Mouse (Mus musculus) heart, postnatal 14 days (tissue): ENCODE measurements around the gene Krtap9-1. TPM values are rescaled to one million over a fixed set of nuclear protein-coding genes. Genes with fewer than 3 reads are reported as not detected.
"Not testable (repeated sequence)": the region's sequence is repeated elsewhere in the genome, so short reads cannot be mapped to it uniquely, and the experiment has no call there.

ENCODE experiments used
- DNase-seq, 2 experiments: peaks; one replicate each; pipeline ENCODE4 v3.0.0; 2021 to 2022
- intact Hi-C: fragments of 180-260 bp; cut with DNase I; formaldehyde crosslinking; loops from one replicate; pipeline ENCODE4 v1.15.1; 2025
- long read RNA-seq, 2 experiments: library from polyadenylated mRNA; stranded (forward); transcript quantifications; one replicate each; pipeline ENCODE4 v2.0.0; 2021
- total RNA-seq, 2 experiments: library from RNA; stranded (reverse); gene quantifications; 2 replicates each; pipeline ENCODE4 v1.2.3; 2021

Krtap9-1 gene
- not detected for total RNA-seq
- long read RNA-seq, experiment 1: 0 reads
- long read RNA-seq, experiment 2: 0 reads

GRCm38 (mm10) chr11:99873089-99873488 lies at the start of gene Krtap9-1:
Gene Krtap9-1 (plus strand): TSS chr11:99873389.
- DNase-seq, intact Hi-C loops: not testable (repeated sequence)

GRCm38 (mm10) chr11:99837966-99838365 lies 35.2 kb upstream of the Krtap9-1 start, which contains the start of gene 2300003K06Rik:
Gene 2300003K06Rik (minus strand): TSS chr11:99838066.
- DNase-seq: no peak
- intact Hi-C loops: no loop called here

- intact Hi-C loops: no loop called here
- no peak for DNase-seq
Measured at GRCm38 (mm10) chr11:99842185-99842584, 31.0 kb upstream of the Krtap9-1 start.

GRCm38 (mm10) chr11:99846746-99847145 lies 26.4 kb upstream of the Krtap9-1 start:
- DNase-seq: no peak
- intact Hi-C loops: no loop called here

- intact Hi-C loops: no loop called here
- DNase-seq: no peak
Measured at GRCm38 (mm10) chr11:99851508-99851907, 21.7 kb upstream of the Krtap9-1 start, which contains the start of gene Krtap4-16. Gene Krtap4-16 (minus strand): TSS chr11:99851608.

GRCm38 (mm10) chr11:99854121-99854520 lies 19.1 kb upstream of the Krtap9-1 start:
- intact Hi-C loops: no loop called here
- no peak for DNase-seq

- DNase-seq: no peak
- intact Hi-C loops: no loop called here
Measured at GRCm38 (mm10) chr11:99857617-99858016, 15.6 kb upstream of the Krtap9-1 start, which contains the start of gene Gm11568. Gene Gm11568 (plus strand): TSS chr11:99857917.

GRCm38 (mm10) chr11:99858761-99859160 lies 14.4 kb upstream of the Krtap9-1 start:
- intact Hi-C loops: no loop called here
- no peak for DNase-seq

GRCm38 (mm10) chr11:99864176-99864575 lies 9.0 kb upstream of the Krtap9-1 start, which contains the start of gene Gm11559:
Gene Gm11559 (plus strand): TSS chr11:99864476.
- DNase-seq, intact Hi-C loops: not testable (repeated sequence)

- intact Hi-C loops: not testable (repeated sequence)
Measured at GRCm38 (mm10) chr11:99878887-99879286, 5.7 kb downstream of the Krtap9-1 start, which contains the start of gene Gm11567. Gene Gm11567 (plus strand): TSS chr11:99879187.

GRCm38 (mm10) chr11:99907620-99908019 lies 34.4 kb downstream of the Krtap9-1 start, which contains the start of gene Krtap31-1:
Gene Krtap31-1 (plus strand): TSS chr11:99907920.
- intact Hi-C loops: no loop called here
- no peak for DNase-seq

More at GRCm38 (mm10) chr11:99878887-99879286, 5.7 kb downstream of the Krtap9-1 start, which contains the start of gene Gm11567:
- not testable (repeated sequence) for DNase-seq

GRCm38 (mm10) chr11:99914451-99914850 lies 41.3 kb downstream of the Krtap9-1 start, which contains the start of gene Gm11565:
Gene Gm11565 (plus strand): TSS chr11:99914751.
- intact Hi-C loops: no loop called here

More at GRCm38 (mm10) chr11:99914451-99914850, 41.3 kb downstream of the Krtap9-1 start, which contains the start of gene Gm11565:
- DNase-seq: no peak

Other genes starting within 250 kb of the Krtap9-1 start
- not detected for gene Krtap4-1, start 245.2 kb upstream of the Krtap9-1 start, total RNA-seq
- gene Krtap4-2, start 238.3 kb upstream of the Krtap9-1 start, total RNA-seq: not detected
- gene Krtap4-7, start 229.3 kb upstream of the Krtap9-1 start, total RNA-seq: not detected
- gene Gm11555, start 223.2 kb upstream of the Krtap9-1 start, total RNA-seq: not detected
- not detected for gene Gm11563, start 214.4 kb upstream of the Krtap9-1 start, total RNA-seq
- gene Krtap4-6, start 207.4 kb upstream of the Krtap9-1 start, total RNA-seq: not detected
- not detected for gene Gm14190, start 182.6 kb upstream of the Krtap9-1 start, total RNA-seq
- not detected for gene Gm14180, start 139.1 kb upstream of the Krtap9-1 start, total RNA-seq
- not detected for gene Gm11595, start 100.5 kb upstream of the Krtap9-1 start, total RNA-seq
- gene Krtap4-8, start 92.7 kb upstream of the Krtap9-1 start, total RNA-seq: not detected
- not detected for gene Krtap4-9, start 88.2 kb upstream of the Krtap9-1 start, total RNA-seq
- not detected for gene Gm11596, start 79.9 kb upstream of the Krtap9-1 start, total RNA-seq
- not detected for gene Gm11569, start 74.5 kb upstream of the Krtap9-1 start, total RNA-seq
- not detected for gene Gm11554, start 68.9 kb upstream of the Krtap9-1 start, total RNA-seq
- not detected for gene Krtap4-13, start 63.5 kb upstream of the Krtap9-1 start, total RNA-seq
- gene Gm11564, start 57.7 kb upstream of the Krtap9-1 start, total RNA-seq: not detected
- not detected for gene 2300003K06Rik, start 35.3 kb upstream of the Krtap9-1 start, total RNA-seq
- gene Krtap4-16, start 21.8 kb upstream of the Krtap9-1 start, total RNA-seq: not detected
- gene Gm11568, start 15.5 kb upstream of the Krtap9-1 start, total RNA-seq: not detected
- not detected for gene Gm11559, start 8.9 kb upstream of the Krtap9-1 start, total RNA-seq
- gene Gm11567, start 5.8 kb downstream of the Krtap9-1 start, total RNA-seq: not detected
- not detected for gene Krtap31-1, start 34.5 kb downstream of the Krtap9-1 start, total RNA-seq
- gene Gm11565, start 41.4 kb downstream of the Krtap9-1 start, total RNA-seq: not detected
- gene Krtap31-2, start 62.9 kb downstream of the Krtap9-1 start, total RNA-seq: not detected
- gene Krtap9-5, start 75.1 kb downstream of the Krtap9-1 start, total RNA-seq: not detected
- gene Krtap29-1, start 105.7 kb downstream of the Krtap9-1 start, total RNA-seq: not detected
- not detected for gene Krtap16-1, start 113.2 kb downstream of the Krtap9-1 start, total RNA-seq
- not detected for gene Krtap17-1, start 120.6 kb downstream of the Krtap9-1 start, total RNA-seq
- not detected for gene Krt33a, start 142.8 kb downstream of the Krtap9-1 start, total RNA-seq
- gene Krt33b, start 156.5 kb downstream of the Krtap9-1 start, total RNA-seq: not detected
- not detected for gene Krt34, start 168.2 kb downstream of the Krtap9-1 start, total RNA-seq
- not detected for gene Krt31, start 177.2 kb downstream of the Krtap9-1 start, total RNA-seq
- not detected for gene Krt32, start 214.8 kb downstream of the Krtap9-1 start, total RNA-seq
- gene Krt35, start 222.9 kb downstream of the Krtap9-1 start, total RNA-seq: not detected
- under 1 TPM in 1 of 2 experiments, not detected in 1; 0.17 TPM for gene Krt36, start 232.2 kb downstream of the Krtap9-1 start, total RNA-seq
- gene Krt13, start 248.2 kb downstream of the Krtap9-1 start, total RNA-seq: not detected